15 mouse cellular contexts compared by ENCODE assay signal in genomic region chr12:87040857-87041256, GRCm38 (mm10). TPM values are rescaled to one million over a fixed set of nuclear protein-coding genes. Genes with fewer than 3 reads are reported as not detected.
DNase-seq lines count a peak whose midpoint lies in the region; ATAC-seq and TF ChIP-seq lines count a peak whose summit lies in the region.
"Had no signal": no experiment of that assay in that cellular context is flagged by ENCODE, and none has a peak within 500 bp of the region (broad histone marks: within the 10 kb centered on the region; RNA-seq: fewer than 3 reads in every experiment).

No protein-coding gene starts in this region.

- 79% methylated on average over 7 of the region's 7 CpGs for WGBS in midbrain, postnatal 0 days
- WGBS in midbrain, embryonic 10.5 days, result 84% methylated on average over 7 of the region's 7 CpGs

- no peaks in the 10 kb centered on the region for H3K27me3 ChIP-seq in midbrain, postnatal 0 days (ENCODE audit: insufficient read depth, low read length)
- H3K27me3 ChIP-seq in midbrain, embryonic 10.5 days (ENCODE audit: low read depth, poor library complexity, severe bottlenecking), result no peaks in the 10 kb centered on the region
- H3K27me3 ChIP-seq: embryonic facial prominence, embryonic 13.5 days; limb, embryonic 15.5 days; lung, embryonic 15.5 days; neural tube, embryonic 13.5 days had no signal

- no peak for TF ChIP-seq CTCF in midbrain, postnatal 0 days (IDR thresholded peaks at IDR 0.05)
- no peak; the same call in 1 of the 2 replicates for TF ChIP-seq CTCF in left cerebral cortex, adult 2 months (IDR thresholded peaks at IDR 0.05)

- no peaks in the 10 kb centered on the region for H3K36me3 ChIP-seq in midbrain, postnatal 0 days (ENCODE audit: insufficient read depth, low read length)
- no peaks in the 10 kb centered on the region for H3K36me3 ChIP-seq in midbrain, embryonic 10.5 days
- H3K36me3 ChIP-seq: embryonic facial prominence, embryonic 13.5 days; heart, embryonic 13.5 days; limb, embryonic 15.5 days; lung, embryonic 15.5 days; neural tube, embryonic 13.5 days had no signal

- DNase-seq in midbrain, postnatal 0 days (ENCODE audit: low spot score), result peak; percentile 61
- DNase-seq in midbrain, embryonic 10.5 days (ENCODE audit: low spot score), result no peak
- peak; percentile 97 to 98 for DNase-seq in cerebellum, postnatal 14 days
- peak; percentile 37 to 72 for DNase-seq in left cerebral cortex, adult 2 months (ENCODE audit: extremely low spot score in 1 of 2, low spot score in 2 of 2)
- no peak for DNase-seq in kidney, postnatal 4 days
- DNase-seq in kidney, adult 9 months, result no peak
- DNase-seq in embryo, embryonic 11 days, result no peak
- DNase-seq: kidney, postnatal 14 days; spleen, adult 18-20 months had no signal

- H3K9me3 ChIP-seq in midbrain, postnatal 0 days (ENCODE audit: low read length), result no peaks in the 10 kb centered on the region
- no peaks in the 10 kb centered on the region for H3K9me3 ChIP-seq in midbrain, embryonic 10.5 days (replicated peaks)
- H3K9me3 ChIP-seq: embryonic facial prominence, embryonic 13.5 days; heart, embryonic 13.5 days; limb, embryonic 15.5 days; lung, embryonic 15.5 days; neural tube, embryonic 13.5 days had no signal

- no peak overlapping the region for H3K4me2 ChIP-seq in midbrain, postnatal 0 days (ENCODE audit: low read depth, low read length, poor library complexity, severe bottlenecking)
- H3K4me2 ChIP-seq: embryonic facial prominence, embryonic 13.5 days; heart, embryonic 13.5 days; limb, embryonic 15.5 days; lung, embryonic 15.5 days; neural tube, embryonic 13.5 days had no signal

- no peak for ATAC-seq in midbrain, postnatal 0 days (ENCODE audit: low FRiP score)

- no peak overlapping the region for H3K4me3 ChIP-seq in midbrain, postnatal 0 days (ENCODE audit: low read depth, low read length)
- no peak overlapping the region for H3K4me3 ChIP-seq in midbrain, embryonic 10.5 days
- H3K4me3 ChIP-seq in left cerebral cortex, adult 2 months, result no peak overlapping the region
- H3K4me3 ChIP-seq: embryonic facial prominence, embryonic 13.5 days; heart, embryonic 13.5 days; limb, embryonic 15.5 days; lung, embryonic 15.5 days; neural tube, embryonic 13.5 days had no signal

- no peak overlapping the region for H3K27ac ChIP-seq in midbrain, postnatal 0 days (ENCODE audit: low read depth, low read length)
- H3K27ac ChIP-seq in midbrain, embryonic 10.5 days (replicated peaks), result no peak overlapping the region
- peak overlapping the region; percentile 78 for H3K27ac ChIP-seq in left cerebral cortex, adult 2 months
- H3K27ac ChIP-seq: embryonic facial prominence, embryonic 13.5 days; heart, embryonic 13.5 days; limb, embryonic 15.5 days; lung, embryonic 15.5 days; neural tube, embryonic 13.5 days had no signal

- H3K4me1 ChIP-seq in midbrain, postnatal 0 days (ENCODE audit: insufficient read depth, low read length), result peaks cover 10% of the 10 kb centered on the region; the same call in 1 of the 2 replicates
- peaks cover 18% of the 10 kb centered on the region for H3K4me1 ChIP-seq in midbrain, embryonic 10.5 days
- H3K4me1 ChIP-seq: embryonic facial prominence, embryonic 13.5 days; heart, embryonic 13.5 days; lung, embryonic 15.5 days had no signal

- no peak overlapping the region for H3K9ac ChIP-seq in midbrain, postnatal 0 days (replicated peaks; ENCODE audit: low read length, poor library complexity, severe bottlenecking)
- H3K9ac ChIP-seq: embryonic facial prominence, embryonic 13.5 days; heart, embryonic 13.5 days; limb, embryonic 15.5 days; lung, embryonic 15.5 days; neural tube, embryonic 13.5 days had no signal

- intact Hi-C loops in left cerebral cortex, adult 2 months (cut with DNase I), result no loop called here

RNA-seq across cellular contexts. Expression of gene Tmem63c, which starts 19.7 kb away (rescaled TPM):
- 25.4 and 30.1 TPM in 2 replicates for total RNA-seq in midbrain, postnatal 0 days (2014; rRNA removed)
- 10.2 and 10.7 TPM in 2 replicates for polyA plus RNA-seq in midbrain, postnatal 0 days (2015; fragmentation: Nextera tagmentation; extraction: Ambion mirVana)
- polyA plus RNA-seq in midbrain, embryonic 10.5 days (2016; fragmentation: Nextera tagmentation; extraction: Ambion mirVana), result 0.14 and 0.75 TPM in 2 replicates
- total RNA-seq in left cerebral cortex, adult 2 months (2021), result 10 to 100 TPM; 41.7 to 43.8 TPM
- polyA plus RNA-seq: heart, embryonic 13.5 days; limb, embryonic 15.5 days had no signal

RNA-seq across cellular contexts. Expression of gene Zdhhc22, which starts 50.6 kb away (rescaled TPM):
- 19.4 and 21.9 TPM in 2 replicates for total RNA-seq in midbrain, postnatal 0 days (2014; rRNA removed)
- polyA plus RNA-seq in midbrain, postnatal 0 days (2015; fragmentation: Nextera tagmentation; extraction: Ambion mirVana), result 30.9 and 32.2 TPM in 2 replicates
- polyA plus RNA-seq in midbrain, embryonic 10.5 days (2016; fragmentation: Nextera tagmentation; extraction: Ambion mirVana), result 0.15 and 0.24 TPM in 2 replicates
- total RNA-seq in left cerebral cortex, adult 2 months (2021), result 10 to 100 TPM; 59.1 to 61.3 TPM
- total RNA-seq: gastrocnemius, adult 8-10 months had no signal
- polyA plus RNA-seq: limb, embryonic 15.5 days had no signal

Comparison
In these comparisons a context has a peak if more than half of its experiments do, and no peak if none do; other contexts are left out.
1. DNase-seq: peak in midbrain, postnatal 0 days (single experiment), cerebellum, postnatal 14 days (2 of 2) and left cerebral cortex, adult 2 months (2 of 2); none in midbrain, embryonic 10.5 days (single experiment), kidney, postnatal 4 days (0 of 2), kidney, adult 9 months (single experiment) and embryo, embryonic 11 days (single experiment).